Mouse (Mus musculus): ENCODE measurements around the gene Fam227a.

Gene Fam227a

DNA sequence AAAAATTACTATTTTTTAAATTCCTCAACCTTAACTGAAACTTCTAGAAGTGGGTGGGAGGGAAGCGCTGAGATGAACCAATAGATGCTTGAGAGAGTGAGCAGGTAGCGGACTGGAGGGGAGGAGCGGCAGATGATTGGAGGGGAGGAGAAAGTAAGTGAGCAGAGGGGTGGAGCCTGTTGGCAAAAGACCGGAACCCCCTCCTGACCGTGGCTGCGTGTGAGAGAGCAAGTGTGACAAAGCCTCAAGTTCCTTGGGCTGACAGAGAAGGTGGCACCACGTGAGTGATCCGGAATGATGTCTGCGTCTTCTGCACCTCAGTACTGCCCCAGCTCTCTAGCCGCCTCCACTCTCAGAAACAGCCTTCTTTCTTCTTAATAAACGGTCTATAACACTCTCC lies 41.6 kb downstream of the Fam227a start:
- CTCF ChIA-PET = no interaction called here

GRCm38 (mm10) chr15:79616729-79617128 lies 42.0 kb downstream of the Fam227a start:
- CTCF ChIA-PET = no interaction called here

DNA sequence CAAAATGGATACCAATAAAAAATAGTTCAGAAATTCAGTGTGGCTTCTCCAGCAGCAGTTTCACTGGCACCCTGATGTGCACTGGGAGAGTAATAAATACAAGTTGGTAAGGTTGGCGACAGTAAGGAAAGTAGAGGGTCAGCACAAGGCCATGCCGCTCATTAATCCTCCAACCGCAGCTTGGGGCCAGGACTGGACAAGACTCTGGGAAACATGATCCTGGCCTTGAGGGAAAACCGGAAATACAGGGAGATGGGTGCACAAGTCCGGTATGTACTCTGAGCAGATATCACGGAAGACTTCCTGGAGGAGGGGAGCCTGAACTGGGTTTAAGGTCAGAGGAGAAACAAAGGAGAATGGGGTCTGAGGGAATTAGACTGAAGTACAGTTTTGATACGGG lies 43.3 kb downstream of the Fam227a start:
- CTCF ChIA-PET = no interaction called here

- CTCF ChIA-PET = no interaction called here
Observed at GRCm38 (mm10) chr15:79609226-79609625, 49.5 kb downstream of the Fam227a start.

GRCm38 (mm10) chr15:79608214-79608613 lies 50.5 kb downstream of the Fam227a start:
- CTCF ChIA-PET = no interaction called here

GRCm38 (mm10) chr15:79607757-79608156 lies 51.0 kb downstream of the Fam227a start:
- CTCF ChIA-PET = no interaction called here

GRCm38 (mm10) chr15:79606161-79606560 lies 52.6 kb downstream of the Fam227a start:
- CTCF ChIA-PET = no interaction called here

GRCm38 (mm10) chr15:79604990-79605665 lies 53.6 kb downstream of the Fam227a start, which contains the start of gene Dmc1:
Gene Dmc1 (minus strand): TSS chr15:79605109.
- CTCF ChIA-PET = interaction anchor here (0.6 kb wide), 1 partner anchor 15 kb away, joined by 4 read pairs; no protein-coding TSS in a partner anchor

DNA sequence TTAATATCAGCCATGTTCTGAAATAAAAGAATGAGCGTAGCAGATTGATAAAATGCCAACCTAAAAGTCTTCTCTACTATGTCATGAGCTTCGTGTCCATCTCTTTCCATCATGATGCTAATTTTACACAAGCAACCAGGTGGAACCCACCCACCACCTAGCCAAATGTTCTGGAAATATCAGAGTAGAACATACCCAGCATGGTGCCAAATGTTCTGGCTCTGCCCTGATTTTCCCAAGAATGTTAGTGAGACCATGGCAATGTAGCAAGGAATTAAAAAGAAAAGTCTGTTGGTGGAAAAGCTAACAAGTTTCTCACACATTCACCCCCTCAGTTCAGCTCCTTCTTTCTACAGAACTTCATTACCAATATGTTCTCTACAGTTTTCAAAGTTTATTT lies 58.6 kb downstream of the Fam227a start:
- CTCF ChIA-PET = no interaction called here

- CTCF ChIA-PET = no interaction called here
Observed at GRCm38 (mm10) chr15:79598715-79599114, 60.0 kb downstream of the Fam227a start.

DNA sequence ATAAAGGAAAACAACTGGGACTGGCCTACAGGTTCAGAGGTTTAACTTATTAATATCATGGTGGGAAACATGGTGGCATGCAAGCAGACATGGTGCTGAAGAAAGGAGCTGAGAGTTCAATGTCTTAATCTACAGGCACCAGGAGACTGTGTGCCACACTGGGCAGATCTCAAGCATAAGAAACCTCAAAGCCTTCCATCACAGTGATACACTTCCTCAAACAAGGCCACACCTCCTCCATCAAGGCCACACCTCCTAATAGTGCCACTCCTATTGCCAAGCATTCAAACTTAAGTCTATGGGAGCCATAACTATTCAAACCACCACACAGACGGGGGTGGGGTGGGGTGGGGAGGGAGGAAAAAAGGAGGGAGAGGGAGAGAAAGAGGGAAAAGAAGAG lies 77.2 kb downstream of the Fam227a start:
- CTCF ChIA-PET = no interaction called here

DNA sequence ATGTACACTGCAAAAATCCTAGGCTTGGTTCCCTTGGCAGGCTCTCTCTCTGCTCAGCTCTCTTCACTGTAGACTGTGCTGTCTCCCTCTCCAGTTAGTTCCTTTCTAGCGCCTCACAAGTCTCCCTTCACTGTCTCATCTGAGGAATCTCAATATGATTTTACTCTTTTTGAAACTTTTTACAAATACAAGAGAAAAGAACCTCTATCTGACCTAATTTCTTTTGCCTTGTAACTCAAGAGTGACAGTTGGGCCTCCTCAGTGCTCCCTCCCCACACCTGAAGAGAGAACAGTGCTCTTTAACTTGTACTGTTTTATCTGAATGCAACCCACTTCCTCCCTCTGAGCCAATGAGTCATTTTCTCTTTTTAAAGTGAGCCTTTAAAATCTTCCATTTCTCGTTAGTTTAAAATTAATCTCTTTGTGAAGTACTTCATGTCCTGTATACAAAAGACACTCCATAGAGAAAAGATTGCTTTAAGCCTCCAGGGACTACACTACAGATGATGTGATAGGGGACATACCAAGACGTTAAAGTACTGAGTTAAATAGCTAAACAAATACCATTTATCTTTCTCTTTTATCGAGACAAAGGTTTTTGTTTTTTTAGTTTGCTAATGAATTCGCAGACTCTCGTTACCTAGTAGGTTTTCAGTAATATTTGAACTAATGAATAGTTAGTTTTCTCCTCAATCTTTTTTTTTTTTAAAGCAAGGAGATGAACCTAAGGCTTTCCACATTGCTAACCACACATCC lies 80.9 kb downstream of the Fam227a start:
- CTCF ChIA-PET = no interaction called here

GRCm38 (mm10) chr15:79576947-79577346 lies 81.8 kb downstream of the Fam227a start:
- CTCF ChIA-PET = no interaction called here

- CTCF ChIA-PET = no interaction called here
Observed at GRCm38 (mm10) chr15:79575543-79576222, 83.1 kb downstream of the Fam227a start.

DNA sequence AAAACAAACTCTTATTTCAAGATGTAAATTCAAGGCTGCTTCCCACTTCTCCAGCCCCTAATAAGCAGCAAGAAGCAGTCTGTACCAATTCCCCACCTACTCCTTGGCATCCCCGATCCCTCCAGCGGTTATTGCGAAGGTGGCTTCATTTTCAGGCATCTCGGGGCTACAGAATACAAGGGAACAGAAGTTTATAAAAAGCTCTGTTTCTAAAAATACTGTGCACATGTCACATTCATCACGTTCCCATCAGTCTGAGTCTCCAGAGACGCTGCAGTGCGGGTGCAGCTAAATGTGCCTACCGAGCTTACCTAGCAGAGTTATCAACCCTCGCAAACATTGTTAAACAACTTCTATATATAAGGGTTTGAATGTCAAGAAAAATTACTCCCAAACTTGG lies 96.3 kb downstream of the Fam227a start:
- CTCF ChIA-PET = no interaction called here

GRCm38 (mm10) chr15:79559649-79560048 lies 99.1 kb downstream of the Fam227a start:
- CTCF ChIA-PET = no interaction called here
